Mouse (Mus musculus): ENCODE measurements at regions not wholly inside any gene's neighbourhood (a gene's known extent, or its start where the extent isn't known, plus 50 kb on each side); places are given as distances from the start of the nearest gene placed in this dataset.

DNA sequence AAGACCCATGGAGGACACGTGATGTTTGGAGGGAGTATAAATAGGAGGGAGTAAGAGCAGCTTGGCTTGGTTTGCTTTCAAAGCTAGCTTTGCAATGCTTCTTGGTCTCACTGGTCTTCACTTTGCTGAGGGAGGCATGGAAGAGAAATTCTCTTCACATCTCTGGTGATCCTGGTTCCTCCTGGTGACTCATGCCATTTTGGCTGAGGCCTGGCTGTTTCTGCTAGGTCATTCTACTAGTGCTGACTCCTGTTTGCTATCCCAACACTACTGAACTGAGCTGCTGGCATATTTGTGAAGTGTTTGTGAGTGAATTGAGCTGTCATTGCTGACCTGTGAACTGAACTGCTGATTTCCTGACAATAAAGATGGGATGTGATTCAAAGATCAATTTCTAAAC, 288.3 kb upstream of the Mctp2 start:
- TF ChIP-seq USF1 (IDR thresholded peaks at IDR 0.05; ENCODE audit: low read depth) (no peak), CTCF (IDR thresholded peaks at IDR 0.05; ENCODE audit: control insufficient read depth, insufficient read depth, insufficient read length) (no peak), MYOD1 (IDR thresholded peaks at IDR 0.05; ENCODE audit: control insufficient read depth, insufficient read length, low read depth) (no peak), MAX (IDR thresholded peaks at IDR 0.05) (no peak), FOSL1 (IDR thresholded peaks at IDR 0.05; ENCODE audit: insufficient read depth, low read length, poor library complexity, severe bottlenecking) (no peak), CEBPB (IDR thresholded peaks at IDR 0.05; ENCODE audit: low read depth) (no peak), MYOG (IDR thresholded peaks at IDR 0.05; ENCODE audit: control insufficient read depth, extremely low read depth, insufficient read length) (no peak)

DNA sequence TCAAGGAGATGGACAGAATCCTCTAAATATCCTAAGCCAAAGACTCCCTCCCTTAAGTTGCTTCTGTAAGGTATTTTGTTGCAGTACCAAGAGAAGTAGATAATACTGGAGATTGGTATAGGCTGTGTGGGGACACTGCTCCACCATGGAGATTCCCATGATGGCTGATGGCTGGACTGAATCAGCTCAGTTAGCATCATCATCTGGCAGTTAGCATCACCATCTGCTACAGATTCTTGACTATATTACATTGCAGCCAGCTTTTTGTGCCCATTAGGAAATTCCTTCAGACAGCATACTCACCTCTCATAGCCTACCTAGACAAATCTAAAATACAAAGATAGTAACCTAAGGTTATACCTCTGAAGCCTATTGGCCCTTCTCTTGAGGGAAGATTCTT, 290.6 kb upstream of the Mctp2 start:
- Histone ChIP-seq H3K4me3 (ENCODE audit: insufficient read depth, poor library complexity, severe bottlenecking) (no peak overlapping the region), H3K36me3 (ENCODE audit: control insufficient read depth, insufficient read depth) (no peaks in the 10 kb centered on the region)
- TF ChIP-seq MYOG (IDR thresholded peaks at IDR 0.05; ENCODE audit: control insufficient read depth, extremely low read depth, insufficient read length) (no peak), MYOD1 (IDR thresholded peaks at IDR 0.05; ENCODE audit: control insufficient read depth, insufficient read length, low read depth) (no peak), USF1 (IDR thresholded peaks at IDR 0.05; ENCODE audit: low read depth) (no peak), MAX (IDR thresholded peaks at IDR 0.05) (no peak), CTCF (IDR thresholded peaks at IDR 0.05; ENCODE audit: control insufficient read depth, insufficient read depth, insufficient read length) (no peak), FOSL1 (IDR thresholded peaks at IDR 0.05; ENCODE audit: insufficient read depth, low read length, poor library complexity, severe bottlenecking) (no peak), CEBPB (IDR thresholded peaks at IDR 0.05; ENCODE audit: low read depth) (no peak)

More for the DNA sequence above, 288.3 kb upstream of the Mctp2 start:
- Histone ChIP-seq H3ac (ENCODE audit: control insufficient read depth, insufficient read length, low read depth) (no peak overlapping the region), H3K36me3 (ENCODE audit: control insufficient read depth, insufficient read depth) (no peaks in the 10 kb centered on the region), H3K4me3 (ENCODE audit: insufficient read depth, poor library complexity, severe bottlenecking) (no peak overlapping the region), H3K79me2 (ENCODE audit: control insufficient read depth, insufficient read depth) (no peaks in the 10 kb centered on the region), H3K79me3 (ENCODE audit: low read depth) (no peaks in the 10 kb centered on the region), H3K27me3 (ENCODE audit: control insufficient read depth, insufficient read depth, insufficient read length) (no peaks in the 10 kb centered on the region)

DNA sequence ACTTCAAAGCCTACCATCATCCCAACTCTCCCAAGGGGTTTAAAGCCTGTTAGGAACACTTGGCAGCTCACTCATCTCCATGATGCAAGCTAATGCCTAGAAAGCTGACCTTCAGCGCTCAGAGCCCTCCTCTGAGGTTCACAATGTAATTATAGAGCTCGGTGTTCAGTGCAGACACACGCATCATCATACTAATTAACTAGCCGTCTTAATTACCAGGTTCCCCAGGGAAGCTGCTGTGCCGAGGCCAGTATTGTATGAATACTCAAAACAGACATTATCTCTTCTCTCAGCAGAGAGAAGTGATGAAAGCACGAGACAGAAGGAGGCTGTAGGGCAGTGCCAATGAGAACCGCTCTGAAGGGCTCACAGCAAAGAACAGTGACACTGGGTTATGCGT, 295.5 kb upstream of the Mctp2 start:
- Histone ChIP-seq H3K79me2 (ENCODE audit: control insufficient read depth, insufficient read depth) (no peaks in the 10 kb centered on the region), H3K79me3 (ENCODE audit: low read depth) (no peaks in the 10 kb centered on the region), H3K4me3 (ENCODE audit: insufficient read depth, poor library complexity, severe bottlenecking) (no peak overlapping the region), H3ac (ENCODE audit: control insufficient read depth, insufficient read length, low read depth) (no peak overlapping the region), H3K27me3 (ENCODE audit: control insufficient read depth, insufficient read depth, insufficient read length) (no peaks in the 10 kb centered on the region), H3K36me3 (ENCODE audit: control insufficient read depth, insufficient read depth) (no peaks in the 10 kb centered on the region)
- TF ChIP-seq CEBPB (IDR thresholded peaks at IDR 0.05; ENCODE audit: low read depth) (no peak), MYOD1 (IDR thresholded peaks at IDR 0.05; ENCODE audit: control insufficient read depth, insufficient read length, low read depth) (no peak), MYOG (IDR thresholded peaks at IDR 0.05; ENCODE audit: control insufficient read depth, extremely low read depth, insufficient read length) (no peak), USF1 (IDR thresholded peaks at IDR 0.05; ENCODE audit: low read depth) (no peak)

More for the DNA sequence above, 290.6 kb upstream of the Mctp2 start:
- no peaks in the 10 kb centered on the region for H3K27me3 ChIP-seq (ENCODE audit: control insufficient read depth, insufficient read depth, insufficient read length)
- H3ac ChIP-seq (ENCODE audit: control insufficient read depth, insufficient read length, low read depth): no peak overlapping the region
- no peaks in the 10 kb centered on the region for H3K79me2 ChIP-seq (ENCODE audit: control insufficient read depth, insufficient read depth)
- H3K79me3 ChIP-seq (ENCODE audit: low read depth): no peaks in the 10 kb centered on the region

DNA sequence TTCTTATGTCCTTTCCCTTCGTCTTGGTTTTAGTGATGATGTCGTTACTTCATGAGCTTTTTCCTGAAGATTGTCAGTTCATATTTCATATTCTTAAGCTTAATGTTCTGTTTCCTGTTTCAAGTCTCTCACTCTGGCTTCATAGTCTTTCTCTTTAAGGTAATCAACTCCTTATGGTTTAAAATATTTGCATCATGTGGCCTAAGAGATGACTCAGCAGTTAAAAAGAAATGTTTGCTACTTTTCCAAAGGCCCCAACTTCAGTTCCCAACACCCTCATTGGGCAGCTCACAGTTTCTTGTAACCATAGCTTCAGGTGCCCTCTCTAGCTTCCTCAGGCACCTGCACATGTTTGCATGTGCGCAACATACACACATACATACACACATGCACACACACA, 303.4 kb upstream of the Mctp2 start:
- no peaks in the 10 kb centered on the region for H3K79me3 ChIP-seq (ENCODE audit: low read depth)
- H3K4me3 ChIP-seq (ENCODE audit: insufficient read depth, poor library complexity, severe bottlenecking): no peak overlapping the region
- no peaks in the 10 kb centered on the region for H3K27me3 ChIP-seq (ENCODE audit: control insufficient read depth, insufficient read depth, insufficient read length)
- TF ChIP-seq USF1 (IDR thresholded peaks at IDR 0.05; ENCODE audit: low read depth): peak; percentile 41
- no peak for TF ChIP-seq FOSL1 (IDR thresholded peaks at IDR 0.05; ENCODE audit: insufficient read depth, low read length, poor library complexity, severe bottlenecking)
- H3ac ChIP-seq (ENCODE audit: control insufficient read depth, insufficient read length, low read depth): no peak overlapping the region
- H3K79me2 ChIP-seq (ENCODE audit: control insufficient read depth, insufficient read depth): no peaks in the 10 kb centered on the region
- no peaks in the 10 kb centered on the region for H3K36me3 ChIP-seq (ENCODE audit: control insufficient read depth, insufficient read depth)

DNA sequence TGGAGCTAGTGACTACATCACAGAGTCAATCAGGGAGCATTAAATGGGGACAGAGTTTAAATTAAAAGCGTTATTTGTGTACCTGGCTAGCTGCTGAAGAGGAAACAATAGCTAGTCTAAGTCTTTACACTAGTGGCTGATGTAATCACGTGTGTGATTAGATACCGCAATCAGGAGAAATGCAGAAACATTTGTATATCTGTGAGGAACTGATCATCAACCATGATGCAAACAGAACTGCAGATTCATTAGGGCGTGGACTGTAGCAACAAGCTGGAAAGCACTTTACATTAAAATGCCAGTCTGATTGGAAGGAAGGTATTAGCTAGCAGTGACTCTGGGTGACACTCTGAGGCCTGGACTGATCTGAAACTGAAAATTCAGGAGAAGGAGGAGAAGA, 308.8 kb upstream of the Mctp2 start:
- TF ChIP-seq FOSL1 (IDR thresholded peaks at IDR 0.05; ENCODE audit: insufficient read depth, low read length, poor library complexity, severe bottlenecking) (no peak), MAX (IDR thresholded peaks at IDR 0.05) (no peak), MYOG (IDR thresholded peaks at IDR 0.05; ENCODE audit: control insufficient read depth, extremely low read depth, insufficient read length) (no peak), MYOD1 (IDR thresholded peaks at IDR 0.05; ENCODE audit: control insufficient read depth, insufficient read length, low read depth) (no peak), CTCF (IDR thresholded peaks at IDR 0.05; ENCODE audit: control insufficient read depth, insufficient read depth, insufficient read length) (no peak), CEBPB (IDR thresholded peaks at IDR 0.05; ENCODE audit: low read depth) (no peak), USF1 (IDR thresholded peaks at IDR 0.05; ENCODE audit: low read depth) (no peak)
- no peak overlapping the region for H3ac ChIP-seq (ENCODE audit: control insufficient read depth, insufficient read length, low read depth)
- H3K36me3 ChIP-seq (ENCODE audit: control insufficient read depth, insufficient read depth): no peaks in the 10 kb centered on the region
- no peaks in the 10 kb centered on the region for H3K27me3 ChIP-seq (ENCODE audit: control insufficient read depth, insufficient read depth, insufficient read length)
- H3K79me2 ChIP-seq (ENCODE audit: control insufficient read depth, insufficient read depth): no peaks in the 10 kb centered on the region
- H3K79me3 ChIP-seq (ENCODE audit: low read depth): no peaks in the 10 kb centered on the region
- H3K4me3 ChIP-seq (ENCODE audit: insufficient read depth, poor library complexity, severe bottlenecking): no peak overlapping the region

DNA sequence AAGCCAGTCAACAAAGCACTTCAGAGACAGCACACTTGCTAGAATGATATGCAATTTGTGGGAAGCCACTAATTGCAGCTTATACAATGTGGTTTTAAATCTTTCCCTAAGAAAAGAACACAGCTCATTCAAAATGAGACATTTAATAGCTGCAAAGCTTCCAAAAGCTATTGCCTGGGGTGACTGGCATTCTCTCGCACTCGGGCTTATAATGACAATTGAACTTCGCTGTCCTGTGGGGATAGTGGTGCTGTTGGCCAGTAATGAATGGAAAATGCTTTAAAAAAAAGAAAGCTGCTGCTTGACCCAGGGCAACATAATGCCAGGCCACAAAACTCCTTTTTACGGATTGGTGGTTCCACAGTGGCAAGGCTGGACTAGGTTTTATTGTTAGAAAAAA, 321.0 kb upstream of the Mctp2 start:
- Histone ChIP-seq H3K27me3 (ENCODE audit: control insufficient read depth, insufficient read depth, insufficient read length) (no peaks in the 10 kb centered on the region), H3K79me2 (ENCODE audit: control insufficient read depth, insufficient read depth) (no peaks in the 10 kb centered on the region), H3K4me3 (ENCODE audit: insufficient read depth, poor library complexity, severe bottlenecking) (no peak overlapping the region), H3ac (ENCODE audit: control insufficient read depth, insufficient read length, low read depth) (no peak overlapping the region), H3K36me3 (ENCODE audit: control insufficient read depth, insufficient read depth) (no peaks in the 10 kb centered on the region), H3K79me3 (ENCODE audit: low read depth) (no peaks in the 10 kb centered on the region)
- TF ChIP-seq MYOD1 (IDR thresholded peaks at IDR 0.05; ENCODE audit: control insufficient read depth, insufficient read length, low read depth) (no peak), CEBPB (IDR thresholded peaks at IDR 0.05; ENCODE audit: low read depth) (no peak), CTCF (IDR thresholded peaks at IDR 0.05; ENCODE audit: control insufficient read depth, insufficient read depth, insufficient read length) (no peak), MAX (IDR thresholded peaks at IDR 0.05) (no peak), USF1 (IDR thresholded peaks at IDR 0.05; ENCODE audit: low read depth) (no peak), MYOG (IDR thresholded peaks at IDR 0.05; ENCODE audit: control insufficient read depth, extremely low read depth, insufficient read length) (no peak), FOSL1 (IDR thresholded peaks at IDR 0.05; ENCODE audit: insufficient read depth, low read length, poor library complexity, severe bottlenecking) (no peak)
